Mouse (Mus musculus): Measurements from ENCODE around the gene Pi4k2a. TPM values are rescaled to one million over a fixed set of nuclear protein-coding genes. Genes with fewer than 3 reads are reported as not detected.

Gene Pi4k2a
- polyA plus RNA-seq, 1 experiment from 2014 or later = 33.2 TPM

DNA sequence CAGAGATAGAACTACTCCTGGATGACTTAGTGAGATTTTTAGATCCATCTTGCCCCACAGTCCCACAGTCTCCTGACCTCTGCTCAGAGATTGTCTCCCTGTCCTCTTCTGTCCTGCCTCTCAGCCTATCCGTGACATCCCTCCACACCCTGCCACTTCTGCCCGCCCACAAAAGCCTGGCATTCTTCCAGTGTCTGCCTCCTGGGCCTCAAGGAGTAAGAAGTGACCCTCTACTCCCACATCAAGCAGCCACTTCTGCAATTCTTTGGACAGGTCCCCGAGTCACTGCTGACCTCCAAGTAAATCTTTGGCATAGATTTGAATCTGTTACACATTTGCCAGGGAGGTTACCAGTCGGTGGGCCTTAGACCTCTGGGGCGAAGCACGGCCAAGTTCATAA, 36.0 kb upstream of the Pi4k2a start:
- Histone ChIP-seq H3K9me3 (replicated peaks; ENCODE audit: low read length) (no peaks in the 10 kb centered on the region), H3K9ac (ENCODE audit: low read depth, low read length) (no peak overlapping the region), H3K36me3 (ENCODE audit: insufficient read depth, low read length) (no peaks in the 10 kb centered on the region), H3K27ac (0 out of 2 replicates have a peak overlapping the region, but pooled peaks have one; percentile 52), H3K4me3 (replicated peaks; ENCODE audit: low read depth, low read length) (no peak overlapping the region), H3K4me1 (replicated peaks; ENCODE audit: insufficient read depth, low read length) (0 out of 2 replicates have a peak, but pooled peaks cover 9% of the 10 kb centered on the region), H3K27me3 (ENCODE audit: insufficient read depth, low read length) (no peaks in the 10 kb centered on the region), H3K4me2 (ENCODE audit: low read length) (no peak overlapping the region)
- DNase-seq (ENCODE audit: low spot score) (peak; percentile 50), ATAC-seq (replicated peaks; ENCODE audit: low FRiP score, low read depth) (peak; percentile 85)
- TF ChIP-seq CTCF (IDR thresholded peaks at IDR 0.05; ENCODE audit: low read depth) = no peak
- WGBS = 36% methylated on average over 6 of the region's 6 CpGs

DNA sequence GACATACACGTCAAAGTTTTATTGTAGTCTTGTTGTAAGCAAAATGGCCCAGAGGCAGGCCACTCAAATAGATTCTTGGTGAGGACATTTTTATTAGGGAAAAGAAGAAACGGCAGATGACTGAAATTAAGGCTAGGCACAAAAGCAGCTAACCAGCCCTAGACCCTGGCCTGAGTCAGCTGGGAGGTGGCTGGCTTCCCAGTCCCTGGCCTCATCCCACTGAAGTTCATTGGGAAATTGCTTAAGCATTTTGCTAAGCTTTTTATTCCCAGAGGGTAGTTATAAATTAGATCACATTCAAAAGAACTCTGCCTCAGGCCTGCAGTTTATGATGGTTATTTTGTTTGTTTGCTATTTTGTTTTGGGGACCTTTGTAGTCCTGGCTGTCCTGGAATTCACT, 34.4 kb upstream of the Pi4k2a start:
- DNase-seq (ENCODE audit: low spot score) = peak; percentile 54
- Histone ChIP-seq H3K4me3 (replicated peaks; ENCODE audit: low read depth, low read length) (no peak overlapping the region), H3K4me1 (replicated peaks; ENCODE audit: insufficient read depth, low read length) (0 out of 2 replicates have a peak, but pooled peaks cover 9% of the 10 kb centered on the region), H3K27me3 (ENCODE audit: insufficient read depth, low read length) (no peaks in the 10 kb centered on the region), H3K9ac (ENCODE audit: low read depth, low read length) (no peak overlapping the region), H3K9me3 (replicated peaks; ENCODE audit: low read length) (no peaks in the 10 kb centered on the region), H3K27ac (no peak overlapping the region), H3K36me3 (ENCODE audit: insufficient read depth, low read length) (no peaks in the 10 kb centered on the region), H3K4me2 (ENCODE audit: low read length) (no peak overlapping the region)
- WGBS = 64% methylated on average over 2 of the region's 2 CpGs
- no peak for ATAC-seq (replicated peaks; ENCODE audit: low FRiP score, low read depth)
- no peak for TF ChIP-seq CTCF (IDR thresholded peaks at IDR 0.05; ENCODE audit: low read depth)

GRCm38 (mm10) chr19:42056719-42057409, 33.4 kb upstream of the Pi4k2a start:
- H3K4me3 ChIP-seq (replicated peaks; ENCODE audit: low read depth, low read length) = no peak overlapping the region
- no peak overlapping the region for H3K9ac ChIP-seq (ENCODE audit: low read depth, low read length)
- ATAC-seq (replicated peaks; ENCODE audit: low FRiP score, low read depth) (no peak), DNase-seq (ENCODE audit: low spot score) (no peak)
- 60% methylated on average over 6 of the region's 6 CpGs for WGBS
- H3K4me2 ChIP-seq (ENCODE audit: low read length) = no peak overlapping the region
- no peaks in the 10 kb centered on the region for H3K36me3 ChIP-seq (ENCODE audit: insufficient read depth, low read length)
- H3K9me3 ChIP-seq (replicated peaks; ENCODE audit: low read length) = no peaks in the 10 kb centered on the region
- no peak overlapping the region for H3K27ac ChIP-seq
- H3K4me1 ChIP-seq (replicated peaks; ENCODE audit: insufficient read depth, low read length) = 0 out of 2 replicates have a peak, but pooled peaks cover 9% of the 10 kb centered on the region
- TF ChIP-seq CTCF (IDR thresholded peaks at IDR 0.05; ENCODE audit: low read depth) = no peak
- H3K27me3 ChIP-seq (ENCODE audit: insufficient read depth, low read length) = no peaks in the 10 kb centered on the region

- no peaks in the 10 kb centered on the region for H3K36me3 ChIP-seq (ENCODE audit: insufficient read depth, low read length)
- no peak overlapping the region for H3K4me3 ChIP-seq (replicated peaks; ENCODE audit: low read depth, low read length)
- no peak overlapping the region for H3K27ac ChIP-seq
- WGBS = 43% methylated on average over 7 of the region's 7 CpGs
- DNase-seq (ENCODE audit: low spot score) = no peak
- no peak for ATAC-seq (replicated peaks; ENCODE audit: low FRiP score, low read depth)
- H3K27me3 ChIP-seq (ENCODE audit: insufficient read depth, low read length) = no peaks in the 10 kb centered on the region
- H3K4me2 ChIP-seq (ENCODE audit: low read length) = no peak overlapping the region
- no peak for TF ChIP-seq CTCF (IDR thresholded peaks at IDR 0.05; ENCODE audit: low read depth)
- 0 out of 2 replicates have a peak, but pooled peaks cover 5% of the 10 kb centered on the region for H3K4me1 ChIP-seq (replicated peaks; ENCODE audit: insufficient read depth, low read length)
- no peak overlapping the region for H3K9ac ChIP-seq (ENCODE audit: low read depth, low read length)
- no peaks in the 10 kb centered on the region for H3K9me3 ChIP-seq (replicated peaks; ENCODE audit: low read length)
Measured at GRCm38 (mm10) chr19:42058426-42058825, 31.8 kb upstream of the Pi4k2a start.

- DNase-seq (ENCODE audit: low spot score) (no peak), ATAC-seq (replicated peaks; ENCODE audit: low FRiP score, low read depth) (peak; percentile 69; the same call in 1 of the 2 replicates)
- H3K9me3 ChIP-seq (replicated peaks; ENCODE audit: low read length) = no peaks in the 10 kb centered on the region
- TF ChIP-seq CTCF (IDR thresholded peaks at IDR 0.05; ENCODE audit: low read depth) = no peak
- H3K27me3 ChIP-seq (ENCODE audit: insufficient read depth, low read length) = no peaks in the 10 kb centered on the region
- no peak overlapping the region for H3K4me3 ChIP-seq (replicated peaks; ENCODE audit: low read depth, low read length)
- H3K4me1 ChIP-seq (replicated peaks; ENCODE audit: insufficient read depth, low read length) = no peaks in the 10 kb centered on the region
- WGBS = 79% methylated on average over 7 of the region's 7 CpGs
- H3K9ac ChIP-seq (ENCODE audit: low read depth, low read length) = no peak overlapping the region
- H3K36me3 ChIP-seq (ENCODE audit: insufficient read depth, low read length) = no peaks in the 10 kb centered on the region
- H3K4me2 ChIP-seq (ENCODE audit: low read length) = no peak overlapping the region
- no peak overlapping the region for H3K27ac ChIP-seq
Measured at GRCm38 (mm10) chr19:42061443-42061842, 28.8 kb upstream of the Pi4k2a start.

GRCm38 (mm10) chr19:42068441-42069240, 21.6 kb upstream of the Pi4k2a start:
- 0 out of 2 replicates have a peak overlapping the region, but pooled peaks have one; percentile 6 for H3K27ac ChIP-seq
- H3K4me2 ChIP-seq (ENCODE audit: low read length) = no peak overlapping the region
- H3K27me3 ChIP-seq (ENCODE audit: insufficient read depth, low read length) = no peaks in the 10 kb centered on the region
- no peaks in the 10 kb centered on the region for H3K36me3 ChIP-seq (ENCODE audit: insufficient read depth, low read length)
- DNase-seq (ENCODE audit: low spot score) (no peak), ATAC-seq (replicated peaks; ENCODE audit: low FRiP score, low read depth) (no peak)
- H3K4me1 ChIP-seq (replicated peaks; ENCODE audit: insufficient read depth, low read length) = 0 out of 2 replicates have a peak, but pooled peaks cover 3% of the 10 kb centered on the region
- WGBS = 75% methylated on average over 11 of the region's 11 CpGs
- no peak overlapping the region for H3K9ac ChIP-seq (ENCODE audit: low read depth, low read length)
- no peak overlapping the region for H3K4me3 ChIP-seq (replicated peaks; ENCODE audit: low read depth, low read length)
- H3K9me3 ChIP-seq (replicated peaks; ENCODE audit: low read length) = no peaks in the 10 kb centered on the region
- TF ChIP-seq CTCF (IDR thresholded peaks at IDR 0.05; ENCODE audit: low read depth) = no peak

Measured in kidney, postnatal 0 days (tissue).